Mouse (Mus musculus) hindbrain, embryonic 16.5 days (tissue): ENCODE data around the gene Spata2. TPM values are rescaled to one million over a fixed set of nuclear protein-coding genes. Genes with fewer than 3 reads are reported as not detected.

ENCODE experiments used
- ATAC-seq: fragments of 200-750 bp; cut with Nextera tagmentation; 2 replicates; pipeline ENCODE4 v1.8.0; 2017; ENCODE audit warnings: moderate TSS enrichment, moderate library complexity
- H3K27ac ChIP-seq: fragments of 300-500 bp; sonication (generic); 2 replicates; pipeline ENCODE4 v1.5.1; 2014; ENCODE audit warnings: low read depth, mild to moderate bottlenecking, control low read depth, low read length, moderate library complexity
- H3K27me3 ChIP-seq: fragments of 300-500 bp; sonication (generic); replicated peaks from 2 replicates; pipeline ENCODE4 v1.6.1; 2014; ENCODE audit warnings: low read length; ENCODE audit not compliant: control insufficient read depth, insufficient read depth
- H3K36me3 ChIP-seq: fragments of 300-500 bp; sonication (generic); 2 replicates; pipeline ENCODE4 v1.6.1; 2014; ENCODE audit warnings: mild to moderate bottlenecking, low read length, moderate library complexity, mixed read lengths; ENCODE audit not compliant: control insufficient read depth, insufficient read depth
- H3K4me1 ChIP-seq: fragments of 300-500 bp; sonication (generic); 2 replicates; pipeline ENCODE4 v1.6.1; 2014; ENCODE audit warnings: low read depth, low read length; ENCODE audit not compliant: control insufficient read depth, insufficient read depth
- H3K4me2 ChIP-seq: fragments of 300-500 bp; sonication (generic); 2 replicates; pipeline ENCODE4 v1.6.1; 2014; ENCODE audit warnings: mild to moderate bottlenecking, low read length, control low read depth, moderate library complexity
- H3K4me3 ChIP-seq: fragments of 300-500 bp; sonication (generic); 2 replicates; pipeline ENCODE4 v1.5.1; 2014; ENCODE audit warnings: mild to moderate bottlenecking, low read length, control low read depth, moderate library complexity
- H3K9ac ChIP-seq: fragments of 300-500 bp; sonication (generic); 2 replicates; pipeline ENCODE4 v1.6.1; 2014; ENCODE audit warnings: low read depth, mild to moderate bottlenecking, control low read depth, low read length, moderate library complexity
- H3K9me3 ChIP-seq: fragments of 300-500 bp; sonication (generic); 2 replicates; pipeline ENCODE4 v1.6.1; 2014; ENCODE audit warnings: mild to moderate bottlenecking, low read length, moderate library complexity; ENCODE audit not compliant: control insufficient read depth
- WGBS: fragments of 180-500 bp; shearing (Covaris S2); extraction: QIAGEN DNeasy Blood & Tissue Kit; methylation state at CpG from one replicate; pipeline ENCODE4 v1.1.7; 2014; 5-methylcytosine and 5-hydroxymethylcytosine counted together
- polyA plus RNA-seq: library from polyadenylated mRNA; unstranded; fragments of >200 nt; fragmentation: Nextera tagmentation; extraction: Ambion mirVana; gene quantifications from 2 replicates; pipeline ENCODE4 v1.2.1, GENCODE M21; 2015

Spata2 gene
- polyA plus RNA-seq, 1 experiment from 2014 or later = 30.5 TPM

DNA sequence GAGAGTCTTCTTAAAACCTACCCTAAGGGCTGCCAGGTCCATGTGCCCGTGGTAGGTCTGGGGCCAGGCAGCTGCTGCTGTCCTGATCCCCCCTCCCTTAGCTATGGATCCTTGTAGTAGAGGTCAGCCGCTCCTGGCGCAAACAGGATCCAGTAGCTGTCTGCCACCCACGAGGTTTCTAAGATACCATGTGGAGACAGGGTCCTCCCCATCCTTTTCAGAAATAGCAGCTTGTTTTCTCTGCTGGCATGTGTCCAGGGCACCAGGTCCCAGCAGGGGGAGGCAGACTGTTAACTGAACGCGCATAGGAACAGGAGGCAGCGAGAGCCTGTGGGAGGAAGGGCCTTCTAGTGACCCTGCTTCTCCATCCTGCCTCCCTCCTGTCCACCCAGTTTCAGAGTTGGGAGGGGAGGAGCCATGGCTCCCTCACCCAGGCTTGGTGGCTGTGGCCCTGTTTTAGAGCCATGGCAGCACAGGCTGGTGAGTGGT lies 16.4 kb downstream of the Spata2 start:
- peak; percentile 87 for ATAC-seq
- Histone ChIP-seq H3K36me3 (peaks cover 15% of the 10 kb centered on the region), H3K4me1 (peaks cover 19% of the 10 kb centered on the region), H3K4me2 (no peak overlapping the region), H3K27ac (peak overlapping the region; percentile 83), H3K9me3 (no peaks in the 10 kb centered on the region), H3K27me3 (no peaks in the 10 kb centered on the region), H3K9ac (peak overlapping the region; percentile 39), H3K4me3 (no peak overlapping the region)
- 6% methylated on average over 7 of the region's 7 CpGs for WGBS

DNA sequence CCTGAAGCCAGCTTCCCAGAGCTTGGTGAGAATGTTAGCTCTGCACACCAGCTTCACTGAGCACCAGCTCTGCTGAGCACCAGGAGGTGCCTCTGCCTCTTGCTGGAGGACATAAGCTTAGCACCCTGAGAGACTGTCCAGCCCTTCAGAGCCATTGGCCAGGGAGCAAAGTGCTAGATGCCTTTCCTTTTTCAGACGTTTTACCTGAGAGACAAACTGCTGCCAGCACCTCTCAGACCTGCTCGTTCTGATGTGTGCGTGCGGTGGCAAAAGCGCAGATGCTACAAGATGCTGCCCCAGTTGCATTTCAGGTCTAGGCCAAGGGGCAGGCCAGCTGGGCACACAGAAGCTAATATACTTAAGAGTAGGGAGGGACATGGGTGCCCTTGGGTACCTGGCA lies 17.1 kb downstream of the Spata2 start:
- no peaks in the 10 kb centered on the region for H3K9me3 ChIP-seq
- ATAC-seq = no peak
- H3K27ac ChIP-seq = peak overlapping the region; percentile 83
- H3K4me2 ChIP-seq = no peak overlapping the region
- no peak overlapping the region for H3K4me3 ChIP-seq
- peaks cover 19% of the 10 kb centered on the region for H3K4me1 ChIP-seq
- peak overlapping the region; percentile 39 for H3K9ac ChIP-seq
- H3K36me3 ChIP-seq = peaks cover 16% of the 10 kb centered on the region
- H3K27me3 ChIP-seq = no peaks in the 10 kb centered on the region
- WGBS = 78% methylated on average over 5 of the region's 5 CpGs

DNA sequence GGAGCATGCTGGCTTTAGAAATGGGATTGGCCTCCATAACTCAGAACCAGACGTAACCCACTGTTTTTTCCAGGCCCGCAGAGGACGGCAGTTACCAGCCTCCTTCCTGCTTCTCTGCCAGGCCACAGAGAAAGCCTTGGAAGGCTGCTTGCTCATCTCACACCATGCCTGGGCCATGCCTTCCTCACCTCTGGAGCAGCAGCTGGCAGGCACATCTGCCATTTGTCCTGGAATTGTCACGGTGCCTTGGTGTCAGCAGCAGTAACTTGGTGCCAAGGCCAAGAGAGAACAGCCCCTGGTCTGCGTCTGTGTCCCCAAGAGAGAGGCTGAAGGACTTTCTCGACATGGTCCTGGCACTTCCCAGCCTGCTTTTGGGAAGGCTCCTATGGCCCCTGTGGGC lies 18.5 kb downstream of the Spata2 start:
- 90% methylated on average over 6 of the region's 6 CpGs for WGBS
- Histone ChIP-seq H3K9ac (no peak overlapping the region), H3K27me3 (no peaks in the 10 kb centered on the region), H3K4me1 (peaks cover 19% of the 10 kb centered on the region), H3K36me3 (peaks cover 17% of the 10 kb centered on the region), H3K9me3 (no peaks in the 10 kb centered on the region), H3K27ac (no peak overlapping the region), H3K4me3 (no peak overlapping the region), H3K4me2 (no peak overlapping the region)
- no peak for ATAC-seq

DNA sequence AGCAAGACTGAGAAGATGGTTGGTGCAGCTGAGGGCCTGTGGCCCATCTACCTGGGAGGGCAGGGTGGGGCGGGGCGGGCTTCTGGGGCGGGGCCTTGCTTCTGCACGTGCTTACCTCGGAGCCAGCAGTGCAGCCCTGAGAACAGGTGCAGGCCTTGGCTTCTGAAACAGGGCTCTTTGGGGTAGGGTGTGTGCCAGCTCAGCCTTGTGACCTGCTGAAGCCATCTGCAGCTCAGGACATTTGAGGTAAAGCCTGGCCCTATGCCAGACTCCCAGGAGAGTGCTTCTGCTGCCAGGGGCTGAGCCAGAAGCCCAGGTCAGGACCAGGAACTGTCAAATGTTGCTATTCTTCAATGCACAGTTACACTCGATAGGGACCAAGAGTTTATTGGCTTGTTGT lies 21.1 kb downstream of the Spata2 start:
- WGBS = 89% methylated on average over 6 of the region's 6 CpGs
- Histone ChIP-seq H3K4me1 (peaks cover 13% of the 10 kb centered on the region), H3K27ac (no peak overlapping the region), H3K4me2 (no peak overlapping the region), H3K4me3 (no peak overlapping the region), H3K9ac (no peak overlapping the region), H3K27me3 (no peaks in the 10 kb centered on the region), H3K36me3 (peaks cover 17% of the 10 kb centered on the region), H3K9me3 (no peaks in the 10 kb centered on the region)
- no peak for ATAC-seq

DNA sequence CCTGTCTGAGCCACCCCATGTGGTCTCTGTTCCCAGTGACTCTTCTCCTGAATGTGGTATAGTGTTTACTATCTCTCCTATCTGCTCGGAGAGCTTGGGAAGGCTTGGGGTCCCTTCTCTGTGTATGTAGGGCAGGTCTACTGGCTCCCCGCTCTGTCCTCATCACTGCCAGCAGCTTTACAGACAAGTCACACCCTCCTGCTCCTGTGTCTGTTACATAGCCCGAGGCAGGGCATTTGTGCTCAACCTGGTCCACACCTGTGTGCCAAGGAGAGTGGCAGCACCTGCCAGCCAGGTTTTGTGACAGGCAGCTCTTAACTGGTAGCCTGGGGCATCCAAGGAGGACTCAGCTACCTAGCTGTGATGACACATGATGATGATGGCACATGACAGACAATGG lies 22.1 kb downstream of the Spata2 start:
- Histone ChIP-seq H3K9me3 (no peaks in the 10 kb centered on the region), H3K27me3 (no peaks in the 10 kb centered on the region), H3K4me3 (no peak overlapping the region), H3K4me2 (no peak overlapping the region), H3K9ac (no peak overlapping the region), H3K27ac (no peak overlapping the region), H3K4me1 (peaks cover 3% of the 10 kb centered on the region), H3K36me3 (peaks cover 25% of the 10 kb centered on the region)
- no peak for ATAC-seq
- 98% methylated on average over 3 of the region's 3 CpGs for WGBS

DNA sequence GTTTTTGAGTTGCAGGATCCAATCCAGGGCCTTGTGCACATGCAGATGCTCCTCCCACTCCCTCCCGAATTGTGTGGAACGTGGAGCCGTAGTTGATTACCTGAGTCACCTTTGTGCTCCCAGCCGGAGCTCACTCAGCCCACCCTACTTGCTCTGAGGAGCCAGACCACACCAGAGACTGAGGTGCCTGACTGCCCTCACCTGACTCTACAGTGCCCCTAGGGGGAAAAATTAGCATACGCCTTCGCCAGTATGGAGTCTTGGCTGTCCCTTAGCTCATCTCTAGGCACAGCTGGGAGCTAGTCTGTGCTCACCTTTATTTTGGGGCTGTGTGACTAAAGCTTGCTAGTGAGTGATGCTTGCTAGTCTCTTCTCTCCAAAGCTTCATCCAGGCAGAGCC lies 24.2 kb downstream of the Spata2 start:
- no peak overlapping the region for H3K4me2 ChIP-seq
- H3K36me3 ChIP-seq = peaks cover 17% of the 10 kb centered on the region
- ATAC-seq = no peak
- WGBS = 85% methylated on average over 6 of the region's 6 CpGs
- no peaks in the 10 kb centered on the region for H3K9me3 ChIP-seq
- no peak overlapping the region for H3K4me3 ChIP-seq
- no peak overlapping the region for H3K9ac ChIP-seq
- no peak overlapping the region for H3K27ac ChIP-seq
- no peaks in the 10 kb centered on the region for H3K27me3 ChIP-seq
- H3K4me1 ChIP-seq = no peaks in the 10 kb centered on the region

DNA sequence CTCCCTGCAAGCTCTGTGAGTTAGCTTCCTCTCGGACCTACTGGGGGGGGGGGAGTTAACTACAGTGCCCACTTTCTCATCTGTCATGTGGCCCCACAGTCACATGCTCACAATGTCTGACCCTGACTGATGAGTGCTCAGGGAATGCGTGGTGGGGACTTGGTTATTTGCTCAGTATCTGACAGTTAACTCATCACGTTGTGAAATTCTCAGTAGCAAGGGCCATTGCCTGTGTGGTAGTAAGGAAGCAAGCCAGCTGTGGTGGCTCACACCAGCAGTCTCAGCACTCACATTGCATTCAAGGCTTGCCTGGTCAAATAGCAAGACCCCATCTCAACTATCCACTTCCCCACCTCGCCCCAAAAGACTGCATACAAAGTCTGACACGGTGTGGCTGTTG lies 25.5 kb downstream of the Spata2 start:
- Histone ChIP-seq H3K9me3 (no peaks in the 10 kb centered on the region), H3K27me3 (no peaks in the 10 kb centered on the region), H3K27ac (no peak overlapping the region), H3K4me1 (no peaks in the 10 kb centered on the region), H3K4me3 (no peak overlapping the region), H3K4me2 (no peak overlapping the region), H3K9ac (no peak overlapping the region), H3K36me3 (peaks cover 14% of the 10 kb centered on the region)
- ATAC-seq = no peak
- WGBS = 77% methylated on average over 5 of the region's 5 CpGs

DNA sequence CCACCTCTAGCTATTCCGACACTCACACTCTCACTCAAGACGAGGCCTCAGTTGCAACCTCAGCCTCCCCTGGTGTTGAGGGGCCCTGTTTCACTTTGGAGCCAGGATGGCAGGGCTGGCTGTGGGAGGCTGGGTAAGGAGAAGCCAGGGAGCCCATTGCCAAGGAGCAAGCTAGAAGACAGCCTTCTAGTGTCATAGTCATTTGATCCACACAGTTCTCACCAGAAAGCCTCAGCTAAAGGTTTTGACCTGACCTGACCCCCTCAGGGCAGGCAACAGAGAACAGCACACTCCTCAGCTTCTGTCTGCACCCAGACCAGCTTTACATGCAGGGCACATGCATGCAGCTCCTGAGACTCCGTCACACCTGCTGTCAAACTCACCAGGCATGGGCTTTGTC lies 26.7 kb downstream of the Spata2 start:
- ATAC-seq = no peak
- peaks cover 14% of the 10 kb centered on the region for H3K36me3 ChIP-seq
- 95% methylated on average over 3 of the region's 3 CpGs for WGBS

DNA sequence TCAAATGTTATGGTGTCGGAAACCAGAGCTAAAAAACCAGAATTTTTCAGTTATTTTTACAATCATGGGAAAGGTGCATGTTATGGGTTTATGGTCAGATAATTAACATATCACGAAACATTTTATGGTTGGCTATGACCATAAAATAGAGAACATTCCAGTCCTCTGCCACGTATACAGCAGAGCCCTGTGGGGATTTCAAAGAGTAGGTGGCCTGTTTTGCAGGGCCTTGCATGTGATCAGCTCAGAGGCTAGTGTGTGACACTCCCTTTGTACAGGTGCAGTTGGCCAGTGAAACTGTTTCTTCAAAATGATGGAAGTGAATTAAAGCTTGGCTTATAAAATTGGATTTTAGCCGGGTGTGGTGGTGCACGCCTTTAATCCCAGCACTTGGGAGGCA lies 28.9 kb downstream of the Spata2 start:
- H3K4me3 ChIP-seq = no peak overlapping the region
- H3K9me3 ChIP-seq = no peaks in the 10 kb centered on the region
- no peaks in the 10 kb centered on the region for H3K27me3 ChIP-seq
- H3K4me2 ChIP-seq = no peak overlapping the region
- ATAC-seq = no peak
- 93% methylated on average over 5 of the region's 5 CpGs for WGBS
- H3K4me1 ChIP-seq = no peaks in the 10 kb centered on the region
- H3K27ac ChIP-seq = no peak overlapping the region
- peaks cover 17% of the 10 kb centered on the region for H3K36me3 ChIP-seq
- no peak overlapping the region for H3K9ac ChIP-seq

More for the DNA sequence above, 26.7 kb downstream of the Spata2 start:
- Histone ChIP-seq H3K27ac (no peak overlapping the region), H3K9me3 (no peaks in the 10 kb centered on the region), H3K4me1 (no peaks in the 10 kb centered on the region), H3K4me3 (no peak overlapping the region), H3K9ac (no peak overlapping the region; the same call in 1 of the 2 replicates), H3K27me3 (no peaks in the 10 kb centered on the region), H3K4me2 (no peak overlapping the region)

DNA sequence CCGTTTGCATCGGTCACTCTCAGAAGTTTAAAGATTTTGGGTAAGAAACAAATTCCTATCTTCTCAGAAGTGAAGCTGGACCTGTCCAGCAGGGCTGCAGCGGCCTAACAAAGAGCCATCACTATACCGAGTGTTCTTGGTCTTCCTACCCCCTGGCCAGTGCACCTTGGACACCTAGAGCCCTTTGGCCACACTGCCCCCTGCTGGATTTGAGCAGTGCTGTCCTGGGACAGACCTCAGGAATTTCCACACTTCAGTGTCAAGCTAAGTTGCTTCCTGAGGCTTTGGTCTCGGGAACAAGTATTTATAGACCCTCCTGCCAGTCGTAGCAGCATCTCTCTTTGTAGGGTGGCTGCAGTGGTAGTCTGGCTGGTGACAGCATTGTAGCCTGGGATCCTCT lies 29.7 kb downstream of the Spata2 start:
- H3K9me3 ChIP-seq = no peaks in the 10 kb centered on the region
- no peaks in the 10 kb centered on the region for H3K4me1 ChIP-seq
- H3K9ac ChIP-seq = no peak overlapping the region
- no peak overlapping the region for H3K4me2 ChIP-seq
- H3K36me3 ChIP-seq = peaks cover 17% of the 10 kb centered on the region
- no peak overlapping the region for H3K27ac ChIP-seq
- ATAC-seq = no peak
- H3K4me3 ChIP-seq = no peak overlapping the region
- H3K27me3 ChIP-seq = no peaks in the 10 kb centered on the region
- 65% methylated on average over 6 of the region's 6 CpGs for WGBS
